Comparison of ENCODE assay signal across 19 mouse cellular contexts in the genomic region with DNA sequence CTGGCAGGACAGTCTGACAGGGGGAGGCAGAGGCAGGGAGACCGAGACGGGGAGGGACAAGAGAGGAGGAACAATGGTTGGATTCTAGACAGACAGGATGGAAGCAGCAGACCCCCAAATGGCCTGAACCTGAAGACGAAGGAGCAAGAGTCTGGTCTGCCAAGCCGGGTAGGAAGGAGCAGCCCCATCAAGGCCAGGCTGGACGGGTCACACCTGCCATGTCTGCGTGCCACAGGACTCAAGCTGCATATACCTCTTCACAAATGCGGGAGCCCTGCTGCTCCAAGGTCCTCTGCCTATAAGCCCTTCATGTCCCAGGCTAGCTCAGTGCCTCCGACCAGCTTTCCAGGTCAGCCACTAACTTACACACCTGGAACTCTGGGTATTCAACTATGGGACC. TPM values are rescaled to one million over a fixed set of nuclear protein-coding genes. Genes with fewer than 3 reads are reported as not detected.
DNase-seq lines count a peak whose midpoint lies in the region; ATAC-seq lines count a peak whose summit lies in the region.
"Had no signal": no experiment of that assay in that cellular context is flagged by ENCODE, and none has a peak within 500 bp of the region (broad histone marks: within the 10 kb centered on the region; RNA-seq: fewer than 3 reads in every experiment).

No protein-coding gene starts in this region.

- no peak overlapping the region for H3K4me2 ChIP-seq in forebrain, embryonic 11.5 days (ENCODE audit: low read depth, low read length, severe bottlenecking)
- no peak overlapping the region for H3K4me2 ChIP-seq in forebrain, embryonic 12.5 days
- H3K4me2 ChIP-seq in heart, embryonic 16.5 days (ENCODE audit: low read depth, low read length) = no peak overlapping the region
- H3K4me2 ChIP-seq in limb, embryonic 13.5 days (replicated peaks) = no peak overlapping the region
- no peak overlapping the region for H3K4me2 ChIP-seq in embryonic facial prominence, embryonic 13.5 days
- H3K4me2 ChIP-seq: stomach, embryonic 15.5 days had no signal

- no peaks in the 10 kb centered on the region for H3K27me3 ChIP-seq in forebrain, embryonic 11.5 days (ENCODE audit: control insufficient read depth, insufficient read depth, low read length)
- no peaks in the 10 kb centered on the region for H3K27me3 ChIP-seq in forebrain, embryonic 12.5 days
- no peaks in the 10 kb centered on the region for H3K27me3 ChIP-seq in heart, embryonic 16.5 days (ENCODE audit: control insufficient read depth, insufficient read depth, low read length)
- no peaks in the 10 kb centered on the region for H3K27me3 ChIP-seq in limb, embryonic 13.5 days
- no peaks in the 10 kb centered on the region for H3K27me3 ChIP-seq in limb, embryonic 10.5 days (ENCODE audit: low read depth, poor library complexity, severe bottlenecking)
- no peaks in the 10 kb centered on the region for H3K27me3 ChIP-seq in embryonic facial prominence, embryonic 13.5 days
- H3K27me3 ChIP-seq: stomach, embryonic 15.5 days had no signal

- H3K36me3 ChIP-seq in forebrain, embryonic 11.5 days (ENCODE audit: control insufficient read depth, insufficient read depth, low read length) = no peaks in the 10 kb centered on the region
- peaks cover 11% of the 10 kb centered on the region for H3K36me3 ChIP-seq in forebrain, embryonic 12.5 days (replicated peaks)
- H3K36me3 ChIP-seq in heart, embryonic 16.5 days (ENCODE audit: control insufficient read depth, insufficient read depth) = peaks cover 3% of the 10 kb centered on the region; the same call in 1 of the 2 replicates
- H3K36me3 ChIP-seq in limb, embryonic 13.5 days = peaks cover 25% of the 10 kb centered on the region
- H3K36me3 ChIP-seq in limb, embryonic 10.5 days = peaks cover 73% of the 10 kb centered on the region
- peaks cover 33% of the 10 kb centered on the region for H3K36me3 ChIP-seq in embryonic facial prominence, embryonic 13.5 days
- H3K36me3 ChIP-seq: stomach, embryonic 15.5 days had no signal

- no peak overlapping the region for H3K27ac ChIP-seq in forebrain, embryonic 11.5 days (ENCODE audit: low read depth, low read length)
- no peak overlapping the region for H3K27ac ChIP-seq in forebrain, embryonic 12.5 days
- H3K27ac ChIP-seq in heart, embryonic 16.5 days (ENCODE audit: low read length) = peak overlapping the region; percentile 95
- H3K27ac ChIP-seq in limb, embryonic 13.5 days = no peak overlapping the region
- H3K27ac ChIP-seq in limb, embryonic 10.5 days = no peak overlapping the region; the same call in 1 of the 2 replicates
- H3K27ac ChIP-seq in embryonic facial prominence, embryonic 13.5 days = 0 out of 2 replicates have a peak overlapping the region, but pooled peaks have one; percentile 12
- H3K27ac ChIP-seq: stomach, embryonic 15.5 days had no signal

- 0 out of 2 replicates have a peak, but pooled peaks cover 4% of the 10 kb centered on the region for H3K4me1 ChIP-seq in forebrain, embryonic 11.5 days (replicated peaks; ENCODE audit: control insufficient read depth, insufficient read depth, low read length)
- H3K4me1 ChIP-seq in forebrain, embryonic 12.5 days = peaks cover 54% of the 10 kb centered on the region
- H3K4me1 ChIP-seq in heart, embryonic 16.5 days (ENCODE audit: control insufficient read depth, insufficient read depth, low read length) = peaks cover 51% of the 10 kb centered on the region
- peaks cover 50% of the 10 kb centered on the region for H3K4me1 ChIP-seq in limb, embryonic 13.5 days
- peaks cover 55% of the 10 kb centered on the region for H3K4me1 ChIP-seq in limb, embryonic 10.5 days
- peaks cover 52% of the 10 kb centered on the region for H3K4me1 ChIP-seq in embryonic facial prominence, embryonic 13.5 days

- no peak overlapping the region for H3K4me3 ChIP-seq in forebrain, embryonic 11.5 days (ENCODE audit: low read depth, low read length)
- no peak overlapping the region for H3K4me3 ChIP-seq in forebrain, embryonic 12.5 days (replicated peaks)
- H3K4me3 ChIP-seq in heart, embryonic 16.5 days (ENCODE audit: low read length) = no peak overlapping the region
- H3K4me3 ChIP-seq in limb, embryonic 13.5 days = no peak overlapping the region
- H3K4me3 ChIP-seq in limb, embryonic 10.5 days = no peak overlapping the region
- H3K4me3 ChIP-seq in embryonic facial prominence, embryonic 13.5 days = no peak overlapping the region
- H3K4me3 ChIP-seq: erythroblast, embryonic 14.5 days; left cerebral cortex, adult 2 months; stomach, embryonic 15.5 days had no signal

- H3K9ac ChIP-seq in forebrain, embryonic 11.5 days (ENCODE audit: low read length) = no peak overlapping the region
- H3K9ac ChIP-seq in forebrain, embryonic 12.5 days = no peak overlapping the region
- peak overlapping the region; percentile 69 for H3K9ac ChIP-seq in heart, embryonic 16.5 days (ENCODE audit: low read length)
- H3K9ac ChIP-seq in limb, embryonic 13.5 days = 0 out of 2 replicates have a peak overlapping the region, but pooled peaks have one; percentile 8
- H3K9ac ChIP-seq in embryonic facial prominence, embryonic 13.5 days = 0 out of 2 replicates have a peak overlapping the region, but pooled peaks have one; percentile 16
- H3K9ac ChIP-seq: stomach, embryonic 15.5 days had no signal

- peak; percentile 50 for DNase-seq in forebrain, embryonic 11.5 days (ENCODE audit: low spot score)
- DNase-seq in heart, adult 18-20 months = no peak
- DNase-seq in limb, embryonic 10.5 days (ENCODE audit: low spot score) = no peak
- DNase-seq in embryo, embryonic 11 days = no peak
- DNase-seq: right cerebral cortex, postnatal 4 days; thymus, postnatal 36 days had no signal

- WGBS in forebrain, embryonic 11.5 days = 91% methylated on average over 8 of the region's 8 CpGs
- 91% methylated on average over 8 of the region's 8 CpGs for WGBS in forebrain, embryonic 12.5 days
- WGBS in heart, embryonic 16.5 days = 85% methylated on average over 8 of the region's 8 CpGs
- 89% methylated on average over 8 of the region's 8 CpGs for WGBS in limb, embryonic 13.5 days
- 90% methylated on average over 8 of the region's 8 CpGs for WGBS in limb, embryonic 10.5 days
- 86% methylated on average over 8 of the region's 8 CpGs for WGBS in embryonic facial prominence, embryonic 13.5 days

- no peak for ATAC-seq in forebrain, embryonic 11.5 days (replicated peaks; ENCODE audit: low FRiP score)
- no peak for ATAC-seq in forebrain, embryonic 12.5 days (ENCODE audit: low FRiP score)
- ATAC-seq in heart, embryonic 16.5 days (replicated peaks; ENCODE audit: extremely low read depth, insufficient read depth, low FRiP score) = no peak
- ATAC-seq in limb, embryonic 13.5 days (ENCODE audit: low FRiP score, low read depth) = no peak
- ATAC-seq in embryonic facial prominence, embryonic 13.5 days (ENCODE audit: insufficient number of reproducible peaks, insufficient read depth, low FRiP score, low TSS enrichment, low read depth) = no peak
- ATAC-seq: lung, postnatal 0 days had no signal

- no peaks in the 10 kb centered on the region for H3K9me3 ChIP-seq in forebrain, embryonic 11.5 days (ENCODE audit: control insufficient read depth, low read length)
- no peaks in the 10 kb centered on the region for H3K9me3 ChIP-seq in forebrain, embryonic 12.5 days
- H3K9me3 ChIP-seq in heart, embryonic 16.5 days (replicated peaks; ENCODE audit: control insufficient read depth, low read length) = no peaks in the 10 kb centered on the region
- H3K9me3 ChIP-seq in limb, embryonic 13.5 days = no peaks in the 10 kb centered on the region
- H3K9me3 ChIP-seq in limb, embryonic 10.5 days (replicated peaks) = no peaks in the 10 kb centered on the region
- no peaks in the 10 kb centered on the region for H3K9me3 ChIP-seq in embryonic facial prominence, embryonic 13.5 days
- H3K9me3 ChIP-seq: stomach, embryonic 15.5 days had no signal

RNA-seq across cellular contexts. Expression of a gene that starts 13.2 kb away (rescaled TPM):
- polyA plus RNA-seq in forebrain, embryonic 11.5 days (2014; fragmentation: Nextera tagmentation; extraction: Ambion mirVana) = 333 and 339 TPM in 2 replicates
- polyA plus RNA-seq in forebrain, embryonic 12.5 days (2016; fragmentation: Nextera tagmentation; extraction: Ambion mirVana) = 356 and 359 TPM in 2 replicates
- 612 and 678 TPM in 2 replicates for polyA plus RNA-seq in heart, embryonic 16.5 days (2015; fragmentation: Nextera tagmentation; extraction: Ambion mirVana)
- 100 to 1,000 TPM; 661 to 773 TPM for total RNA-seq in heart, adult 18-20 months (2021)
- polyA plus RNA-seq in limb, embryonic 13.5 days (2015; fragmentation: Nextera tagmentation; extraction: Ambion mirVana) = 282 and 290 TPM in 2 replicates
- polyA plus RNA-seq in limb, embryonic 10.5 days (2016; fragmentation: Nextera tagmentation; extraction: Ambion mirVana) = 316 and 317 TPM in 2 replicates
- 304 and 312 TPM in 2 replicates for polyA plus RNA-seq in embryonic facial prominence, embryonic 13.5 days (2015; fragmentation: Nextera tagmentation; extraction: Ambion mirVana)

RNA-seq across cellular contexts. Expression of a gene that starts 28.1 kb away (rescaled TPM):
- 550 and 611 TPM in 2 replicates for polyA plus RNA-seq in forebrain, embryonic 11.5 days (2014; fragmentation: Nextera tagmentation; extraction: Ambion mirVana)
- 541 and 550 TPM in 2 replicates for polyA plus RNA-seq in forebrain, embryonic 12.5 days (2016; fragmentation: Nextera tagmentation; extraction: Ambion mirVana)
- polyA plus RNA-seq in heart, embryonic 16.5 days (2015; fragmentation: Nextera tagmentation; extraction: Ambion mirVana) = 372 and 402 TPM in 2 replicates
- 100 to 1,000 TPM; 487 to 510 TPM for total RNA-seq in heart, adult 18-20 months (2021)
- 578 and 605 TPM in 2 replicates for polyA plus RNA-seq in limb, embryonic 13.5 days (2015; fragmentation: Nextera tagmentation; extraction: Ambion mirVana)
- polyA plus RNA-seq in limb, embryonic 10.5 days (2016; fragmentation: Nextera tagmentation; extraction: Ambion mirVana) = 684 and 695 TPM in 2 replicates
- polyA plus RNA-seq in embryonic facial prominence, embryonic 13.5 days (2015; fragmentation: Nextera tagmentation; extraction: Ambion mirVana) = 545 and 624 TPM in 2 replicates

RNA-seq across cellular contexts. Expression of a gene that starts 28.3 kb away (rescaled TPM):
- polyA plus RNA-seq in forebrain, embryonic 11.5 days (2014; fragmentation: Nextera tagmentation; extraction: Ambion mirVana) = 73.8 and 78.5 TPM in 2 replicates
- 63.0 and 67.3 TPM in 2 replicates for polyA plus RNA-seq in forebrain, embryonic 12.5 days (2016; fragmentation: Nextera tagmentation; extraction: Ambion mirVana)
- polyA plus RNA-seq in heart, embryonic 16.5 days (2015; fragmentation: Nextera tagmentation; extraction: Ambion mirVana) = 47.8 and 49.3 TPM in 2 replicates
- 10 to 100 TPM; 20.0 to 22.3 TPM for total RNA-seq in heart, adult 18-20 months (2021)
- polyA plus RNA-seq in limb, embryonic 13.5 days (2015; fragmentation: Nextera tagmentation; extraction: Ambion mirVana) = 67.0 and 72.5 TPM in 2 replicates
- polyA plus RNA-seq in limb, embryonic 10.5 days (2016; fragmentation: Nextera tagmentation; extraction: Ambion mirVana) = 78.0 and 89.8 TPM in 2 replicates
- polyA plus RNA-seq in embryonic facial prominence, embryonic 13.5 days (2015; fragmentation: Nextera tagmentation; extraction: Ambion mirVana) = 63.2 and 68.8 TPM in 2 replicates

RNA-seq across cellular contexts. Expression of a gene that starts 44.1 kb away (rescaled TPM):
- not detected in 2 replicates for polyA plus RNA-seq in forebrain, embryonic 11.5 days (2014; fragmentation: Nextera tagmentation; extraction: Ambion mirVana)
- not detected in 2 replicates for polyA plus RNA-seq in forebrain, embryonic 12.5 days (2016; fragmentation: Nextera tagmentation; extraction: Ambion mirVana)
- not detected in 2 replicates for polyA plus RNA-seq in heart, embryonic 16.5 days (2015; fragmentation: Nextera tagmentation; extraction: Ambion mirVana)
- total RNA-seq in heart, adult 18-20 months (2021) = not detected
- not detected in 2 replicates for polyA plus RNA-seq in limb, embryonic 13.5 days (2015; fragmentation: Nextera tagmentation; extraction: Ambion mirVana)
- not detected in 2 replicates for polyA plus RNA-seq in limb, embryonic 10.5 days (2016; fragmentation: Nextera tagmentation; extraction: Ambion mirVana)
- polyA plus RNA-seq in embryonic facial prominence, embryonic 13.5 days (2015; fragmentation: Nextera tagmentation; extraction: Ambion mirVana) = 0.23 TPM in 1 of 2 replicates, not detected in the other
- total RNA-seq: left cerebral cortex, adult 2 months; liver, adult 2 months; megakaryocyte-erythroid progenitor cell, adult 5-6 weeks; MEL had no signal
- polyA plus RNA-seq: cortical plate, adult 2 months; erythroblast, embryonic 14.5 days; large intestine, adult 2 months; liver, adult 2 months; lung, postnatal 0 days; stomach, embryonic 15.5 days had no signal

Comparison
In these comparisons a context has a peak if more than half of its experiments do, and no peak if none do; other contexts are left out.
1. H3K27ac ChIP-seq: peak in heart, embryonic 16.5 days (single experiment) and embryonic facial prominence, embryonic 13.5 days (single experiment); none in forebrain, embryonic 11.5 days (single experiment), forebrain, embryonic 12.5 days (single experiment), limb, embryonic 13.5 days (single experiment) and limb, embryonic 10.5 days (single experiment).
2. H3K9ac ChIP-seq: peak in heart, embryonic 16.5 days (single experiment), limb, embryonic 13.5 days (single experiment) and embryonic facial prominence, embryonic 13.5 days (single experiment); none in forebrain, embryonic 11.5 days (single experiment) and forebrain, embryonic 12.5 days (single experiment).